In genomic region chr1:21239911-21240898, GRCm38 (mm10) we compare ENCODE assay signal across 10 mouse cellular contexts. TPM values are rescaled to one million over a fixed set of nuclear protein-coding genes. Genes with fewer than 3 reads are reported as not detected.
DNase-seq lines count a peak whose midpoint lies in the region; ATAC-seq and TF ChIP-seq lines count a peak whose summit lies in the region.
"Had no signal": no experiment of that assay in that cellular context is flagged by ENCODE, and none has a peak within 500 bp of the region (broad histone marks: within the 10 kb centered on the region; RNA-seq: fewer than 3 reads in every experiment).

Gene Gsta3 (plus strand): TSS chr1:21240589.

- H3K27me3 ChIP-seq in embryonic facial prominence, embryonic 11.5 days (ENCODE audit: control insufficient read depth, insufficient read depth, low read length), result no peaks in the 10 kb centered on the region
- H3K27me3 ChIP-seq in embryonic facial prominence, embryonic 10.5 days (replicated peaks; ENCODE audit: low read depth, poor library complexity, severe bottlenecking), result no peaks in the 10 kb centered on the region
- no peaks in the 10 kb centered on the region for H3K27me3 ChIP-seq in MEL (ENCODE audit: control insufficient read depth in 1 of 2, insufficient read depth in 2 of 2, low read length in 2 of 2)
- H3K27me3 ChIP-seq in liver, postnatal 0 days (ENCODE audit: insufficient read depth, low read length), result no peaks in the 10 kb centered on the region
- H3K27me3 ChIP-seq in neural tube, embryonic 15.5 days (replicated peaks), result no peaks in the 10 kb centered on the region
- H3K27me3 ChIP-seq: midbrain, embryonic 13.5 days had no signal

- 93% methylated on average over 8 of the region's 8 CpGs for WGBS in embryonic facial prominence, embryonic 11.5 days
- WGBS in embryonic facial prominence, embryonic 10.5 days, result 89% methylated on average over 8 of the region's 8 CpGs
- WGBS in liver, postnatal 0 days (ENCODE audit: insufficient replicate concordance), result 64% methylated on average over 8 of the region's 8 CpGs
- 94% methylated on average over 8 of the region's 8 CpGs for WGBS in neural tube, embryonic 15.5 days

- H3K9me3 ChIP-seq in embryonic facial prominence, embryonic 11.5 days (replicated peaks; ENCODE audit: control insufficient read depth, low read length), result no peaks in the 10 kb centered on the region
- no peaks in the 10 kb centered on the region for H3K9me3 ChIP-seq in embryonic facial prominence, embryonic 10.5 days
- no peaks in the 10 kb centered on the region for H3K9me3 ChIP-seq in MEL (replicated peaks; ENCODE audit: insufficient read depth, low read length)
- no peaks in the 10 kb centered on the region for H3K9me3 ChIP-seq in liver, postnatal 0 days (ENCODE audit: low read length)
- no peaks in the 10 kb centered on the region for H3K9me3 ChIP-seq in neural tube, embryonic 15.5 days (replicated peaks)
- H3K9me3 ChIP-seq: midbrain, embryonic 13.5 days had no signal

- H3K4me3 ChIP-seq in embryonic facial prominence, embryonic 11.5 days (ENCODE audit: low read depth, low read length), result no peak within 1 kb of the TSS
- no peak within 1 kb of the TSS for H3K4me3 ChIP-seq in embryonic facial prominence, embryonic 10.5 days
- peak within 1 kb of the TSS in 1 of 2 experiments; percentile 28; a peak in 2 of 4 replicates for H3K4me3 ChIP-seq in MEL (ENCODE audit: control insufficient read depth in 1 of 2, insufficient read depth in 1 of 2, low read depth in 2 of 2, low read length in 2 of 2)
- H3K4me3 ChIP-seq in liver, postnatal 0 days (ENCODE audit: low read depth, low read length), result peak within 1 kb of the TSS; percentile 36
- H3K4me3 ChIP-seq in left cerebral cortex, adult 2 months, result no peak within 1 kb of the TSS
- no peak within 1 kb of the TSS for H3K4me3 ChIP-seq in neural tube, embryonic 15.5 days (replicated peaks)
- H3K4me3 ChIP-seq: midbrain, embryonic 13.5 days had no signal

- TF ChIP-seq POLR2A in MEL (IDR thresholded peaks at IDR 0.05; ENCODE audit: control insufficient read depth in 1 of 2, insufficient read depth in 1 of 2, low read depth in 1 of 2, low read length in 2 of 2, poor library complexity in 1 of 2), result no peak

- H3K36me3 ChIP-seq in embryonic facial prominence, embryonic 11.5 days (replicated peaks; ENCODE audit: control insufficient read depth, insufficient read depth, low read depth, low read length), result no peaks in the 10 kb centered on the region
- H3K36me3 ChIP-seq in embryonic facial prominence, embryonic 10.5 days (replicated peaks), result no peaks in the 10 kb centered on the region
- peaks cover 0 to 18% of the 10 kb centered on the region in 2 experiments; a peak in 2 of 4 replicates for H3K36me3 ChIP-seq in MEL (ENCODE audit: control insufficient read depth in 1 of 2, insufficient read depth in 2 of 2, low read length in 2 of 2)
- no peaks in the 10 kb centered on the region for H3K36me3 ChIP-seq in liver, postnatal 0 days (replicated peaks; ENCODE audit: insufficient read depth, low read length)
- no peaks in the 10 kb centered on the region for H3K36me3 ChIP-seq in neural tube, embryonic 15.5 days
- H3K36me3 ChIP-seq: midbrain, embryonic 13.5 days had no signal

- peak; percentile 16 for DNase-seq in embryonic facial prominence, embryonic 11.5 days (ENCODE audit: low spot score)
- no peak for DNase-seq in embryonic facial prominence, embryonic 10.5 days (ENCODE audit: low spot score)
- DNase-seq in MEL (ENCODE audit: low read depth, low spot score), result peak; percentile 92
- peak; percentile 4 for DNase-seq in heart, postnatal 25 days (ENCODE audit: low spot score)
- DNase-seq in liver, postnatal 0 days, result no peak
- DNase-seq in left cerebral cortex, adult 2 months (ENCODE audit: extremely low spot score in 1 of 2, low spot score in 2 of 2), result no peak
- DNase-seq in layer of hippocampus, adult 9-11 months, result no peak
- DNase-seq: cerebellum, postnatal 25 days had no signal

- no peak for TF ChIP-seq RAD21 in MEL (IDR thresholded peaks at IDR 0.05; ENCODE audit: low read depth, low read length)

- TF ChIP-seq CTCF in MEL (IDR thresholded peaks at IDR 0.05 in 2 of 3, conservative IDR thresholded peaks at IDR 0.05 in 1 of 3; ENCODE audit: control insufficient read depth in 1 of 3, insufficient read depth in 1 of 3, low read depth in 2 of 3, low read length in 3 of 3, poor library complexity in 1 of 3, severe bottlenecking in 1 of 3), result no peak
- no peak for TF ChIP-seq CTCF in liver, postnatal 0 days (IDR thresholded peaks at IDR 0.05; ENCODE audit: low read depth)
- no peak for TF ChIP-seq CTCF in left cerebral cortex, adult 2 months (IDR thresholded peaks at IDR 0.05)

- no peaks in the 10 kb centered on the region for H3K79me2 ChIP-seq in MEL (ENCODE audit: control insufficient read depth, insufficient read depth, low read length, poor library complexity)

- intact Hi-C loops in heart, postnatal 25 days (cut with DNase I), result no loop called here
- intact Hi-C loops in left cerebral cortex, adult 2 months (cut with DNase I), result no loop called here

- no peaks in the 10 kb centered on the region for H3K4me1 ChIP-seq in embryonic facial prominence, embryonic 11.5 days (ENCODE audit: control insufficient read depth, insufficient read depth, low read length)
- H3K4me1 ChIP-seq in embryonic facial prominence, embryonic 10.5 days, result no peaks in the 10 kb centered on the region
- peaks cover 7 to 12% of the 10 kb centered on the region in 2 experiments for H3K4me1 ChIP-seq in MEL (ENCODE audit: control insufficient read depth in 1 of 2, insufficient read depth in 2 of 2, low read length in 2 of 2)
- peaks cover 8% of the 10 kb centered on the region for H3K4me1 ChIP-seq in liver, postnatal 0 days (ENCODE audit: insufficient read depth)
- H3K4me1 ChIP-seq in neural tube, embryonic 15.5 days, result no peaks in the 10 kb centered on the region
- H3K4me1 ChIP-seq: midbrain, embryonic 13.5 days had no signal

- no peak within 1 kb of the TSS for H3K9ac ChIP-seq in embryonic facial prominence, embryonic 11.5 days (replicated peaks; ENCODE audit: low read length)
- peak within 1 kb of the TSS; percentile 26 for H3K9ac ChIP-seq in MEL (ENCODE audit: control insufficient read depth, low read depth, low read length, poor library complexity, severe bottlenecking)
- peak within 1 kb of the TSS; percentile 51 for H3K9ac ChIP-seq in liver, postnatal 0 days (replicated peaks)
- H3K9ac ChIP-seq in neural tube, embryonic 15.5 days (replicated peaks), result no peak within 1 kb of the TSS
- H3K9ac ChIP-seq: midbrain, embryonic 13.5 days had no signal

- ATAC-seq in embryonic facial prominence, embryonic 11.5 days (replicated peaks; ENCODE audit: insufficient number of reproducible peaks, low FRiP score, low TSS enrichment, low read depth), result no peak
- peak; percentile 92 for ATAC-seq in liver, postnatal 0 days
- ATAC-seq in neural tube, embryonic 15.5 days (ENCODE audit: low FRiP score), result no peak
- ATAC-seq: midbrain, embryonic 13.5 days had no signal

- peak; percentile 52 to 56 for TF ChIP-seq EP300 in MEL (IDR thresholded peaks at IDR 0.05; ENCODE audit: low read depth in 1 of 2, low read length in 2 of 2)
- TF ChIP-seq EP300 in liver, postnatal 0 days (IDR thresholded peaks at IDR 0.05; ENCODE audit: low read depth), result peak; percentile 65; the same call in 1 of the 2 replicates

- H3K4me2 ChIP-seq in embryonic facial prominence, embryonic 11.5 days (ENCODE audit: low read depth, low read length), result no peak within 1 kb of the TSS
- peak within 1 kb of the TSS; percentile 65 for H3K4me2 ChIP-seq in liver, postnatal 0 days (ENCODE audit: low read depth, low read length)
- H3K4me2 ChIP-seq in neural tube, embryonic 15.5 days, result no peak within 1 kb of the TSS
- H3K4me2 ChIP-seq: midbrain, embryonic 13.5 days had no signal

- no peak within 1 kb of the TSS for H3K27ac ChIP-seq in embryonic facial prominence, embryonic 11.5 days (replicated peaks; ENCODE audit: low read depth, low read length)
- H3K27ac ChIP-seq in embryonic facial prominence, embryonic 10.5 days (replicated peaks), result no peak within 1 kb of the TSS
- H3K27ac ChIP-seq in MEL (ENCODE audit: control insufficient read depth, low read depth, low read length), result peak within 1 kb of the TSS; percentile 85
- peak within 1 kb of the TSS; percentile 75 for H3K27ac ChIP-seq in liver, postnatal 0 days (ENCODE audit: low read depth)
- H3K27ac ChIP-seq in left cerebral cortex, adult 2 months, result no peak within 1 kb of the TSS
- H3K27ac ChIP-seq in neural tube, embryonic 15.5 days (replicated peaks), result no peak within 1 kb of the TSS
- H3K27ac ChIP-seq: midbrain, embryonic 13.5 days had no signal

TF ChIP-seq in MEL, 35 proteins besides CTCF, POLR2A, EP300 and RAD21 (continues in another document):
- TF ChIP-seq TAL1 (IDR thresholded peaks at IDR 0.05; ENCODE audit: low read length), result no peak
- TF ChIP-seq MXI1 (IDR thresholded peaks at IDR 0.05; ENCODE audit: low read depth, low read length), result no peak
- no peak for TF ChIP-seq BHLHE40 (IDR thresholded peaks at IDR 0.05; ENCODE audit: borderline replicate concordance, low read depth, low read length)
- TF ChIP-seq MAFK (IDR thresholded peaks at IDR 0.05; ENCODE audit: borderline replicate concordance, low read depth, low read length), result peak; percentile 33; the same call in 1 of the 2 replicates
- no peak for TF ChIP-seq ELF1 (IDR thresholded peaks at IDR 0.05; ENCODE audit: low read depth, low read length)
- no peak for TF ChIP-seq MYB (IDR thresholded peaks at IDR 0.05; ENCODE audit: low read depth, low read length)
- TF ChIP-seq UBTF (IDR thresholded peaks at IDR 0.05; ENCODE audit: borderline replicate concordance, insufficient read depth, low read depth, low read length), result no peak
- TF ChIP-seq JUND (IDR thresholded peaks at IDR 0.05; ENCODE audit: low read depth, low read length), result peak; percentile 92
- TF ChIP-seq NRF1 (IDR thresholded peaks at IDR 0.05; ENCODE audit: insufficient read depth, low read depth, low read length, poor library complexity, severe bottlenecking), result no peak
- TF ChIP-seq CHD1 (IDR thresholded peaks at IDR 0.05; ENCODE audit: low read depth, low read length), result no peak
- no peak for TF ChIP-seq POLR2AphosphoS2 (IDR thresholded peaks at IDR 0.05; ENCODE audit: low read length)
- TF ChIP-seq CHD2 (IDR thresholded peaks at IDR 0.05; ENCODE audit: low read length), result no peak

RNA-seq across cellular contexts. Expression of gene Gsta3, which starts in this region (rescaled TPM):
- 0.75 TPM in 1 of 2 replicates, not detected in the other for polyA plus RNA-seq in embryonic facial prominence, embryonic 11.5 days (2014; fragmentation: Nextera tagmentation; extraction: Ambion mirVana)
- 0.20 and 0.52 TPM in 2 replicates for polyA plus RNA-seq in embryonic facial prominence, embryonic 10.5 days (2016; fragmentation: Nextera tagmentation; extraction: Ambion mirVana)
- 2.2 and 4.5 TPM in 2 replicates for total RNA-seq in MEL (2012; rRNA removed)
- polyA plus RNA-seq in MEL (2012; ENCODE audit: insufficient read depth in 1 of 2, insufficient read length in 2 of 2, low read depth in 1 of 2, low replicate concordance in 2 of 2, missing spikeins in 1 of 2), result 1 to 10 TPM in 1 of 2 experiments, not detected in 1; 3.4 TPM
- 10 to 100 TPM in 1 of 2 experiments, 1 to 10 TPM in 1; 6.5 to 11.0 TPM for total RNA-seq in heart, postnatal 25 days (2021)
- 143 and 187 TPM in 2 replicates for polyA plus RNA-seq in liver, postnatal 0 days (2015; fragmentation: Nextera tagmentation; extraction: Ambion mirVana)
- 1 to 10 TPM; 1.6 to 1.7 TPM for total RNA-seq in left cerebral cortex, adult 2 months (2021)
- 0.68 and 1.6 TPM in 2 replicates for polyA plus RNA-seq in neural tube, embryonic 15.5 days (2015; fragmentation: Nextera tagmentation; extraction: Ambion mirVana)

Comparison
In these comparisons a context has a peak if more than half of its experiments do, and no peak if none do; other contexts are left out.
1. RNA of gene Gsta3 (polyA plus RNA-seq): 143 to 187 TPM in liver, postnatal 0 days; 3.4 TPM in MEL, 0.68 to 1.6 TPM in neural tube, embryonic 15.5 days, 0.20 to 0.52 TPM in embryonic facial prominence, embryonic 10.5 days and 0.75 TPM in embryonic facial prominence, embryonic 11.5 days; every median in the first group is over 10 times any median in the second.
2. Peak in DNase-seq in embryonic facial prominence, embryonic 11.5 days; RNA of the gene not detected or under 1 TPM.
3. DNase-seq: peak in MEL (single experiment) and heart, postnatal 25 days (single experiment); none in embryonic facial prominence, embryonic 10.5 days (single experiment), liver, postnatal 0 days (single experiment), left cerebral cortex, adult 2 months (0 of 2) and layer of hippocampus, adult 9-11 months (single experiment).
4. H3K27ac ChIP-seq: peak in MEL (single experiment) and liver, postnatal 0 days (single experiment); none in embryonic facial prominence, embryonic 11.5 days (single experiment), embryonic facial prominence, embryonic 10.5 days (single experiment), left cerebral cortex, adult 2 months (single experiment) and neural tube, embryonic 15.5 days (single experiment).
5. H3K9ac ChIP-seq: peak in MEL (single experiment) and liver, postnatal 0 days (single experiment); none in embryonic facial prominence, embryonic 11.5 days (single experiment) and neural tube, embryonic 15.5 days (single experiment).